27 mouse cellular contexts compared by ENCODE assay signal in the genomic region with DNA sequence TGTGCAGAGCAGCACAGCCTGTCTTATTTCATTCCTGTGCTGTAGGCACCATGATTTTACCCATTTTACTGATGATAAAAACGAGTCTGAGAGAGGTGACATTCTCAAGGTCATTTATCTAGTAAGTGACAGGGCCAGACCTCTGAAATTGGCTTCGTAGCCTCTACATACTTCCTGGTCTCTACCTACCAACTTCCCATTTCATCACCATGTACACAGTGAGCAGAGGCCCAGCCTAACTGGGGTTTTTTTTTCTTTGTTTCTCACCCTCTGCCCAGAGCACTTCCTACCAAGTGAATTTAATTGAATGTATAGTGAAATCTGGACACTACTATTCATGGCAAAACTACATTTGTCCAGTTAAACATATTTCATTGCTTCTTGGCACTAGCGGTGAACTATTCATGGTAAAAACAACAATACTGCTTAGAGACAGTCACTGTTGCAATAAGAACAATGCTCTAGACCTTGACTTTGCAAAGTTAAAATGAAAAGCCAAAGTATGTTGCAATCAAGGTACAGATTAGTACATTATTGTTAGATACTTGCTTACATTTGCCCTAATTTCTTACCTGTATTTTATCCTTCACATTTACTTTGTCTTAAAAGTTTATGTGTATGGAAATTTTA. TPM values are rescaled to one million over a fixed set of nuclear protein-coding genes. Genes with fewer than 3 reads are reported as not detected.
DNase-seq lines count a peak whose midpoint lies in the region; ATAC-seq and TF ChIP-seq lines count a peak whose summit lies in the region.
"Had no signal": no experiment of that assay in that cellular context is flagged by ENCODE, and none has a peak within 500 bp of the region (broad histone marks: within the 10 kb centered on the region; RNA-seq: fewer than 3 reads in every experiment).

No protein-coding gene starts in this region.

- no peak for TF ChIP-seq POLR2A in CH12.LX (IDR thresholded peaks at IDR 0.05; ENCODE audit: low read depth, low read length)

- H3K9me3 ChIP-seq in CH12.LX (replicated peaks; ENCODE audit: low read length): no peaks in the 10 kb centered on the region
- no peaks in the 10 kb centered on the region for H3K9me3 ChIP-seq in midbrain, embryonic 15.5 days
- H3K9me3 ChIP-seq: embryonic facial prominence, embryonic 12.5 days; embryonic facial prominence, embryonic 15.5 days; forebrain, embryonic 12.5 days; forebrain, embryonic 15.5 days; G1E; heart, embryonic 12.5 days; heart, embryonic 15.5 days; hindbrain, embryonic 10.5 days; hindbrain, embryonic 13.5 days; intestine, embryonic 15.5 days had no signal

- no peak for TF ChIP-seq CTCF in CH12.LX (conservative IDR thresholded peaks at IDR 0.05 in 1 of 2, IDR thresholded peaks at IDR 0.05 in 1 of 2; ENCODE audit: low read depth in 2 of 2, low read length in 2 of 2)

- peaks cover 0 to 15% of the 10 kb centered on the region in 2 experiments; a peak in 2 of 4 replicates for H3K4me1 ChIP-seq in CH12.LX (ENCODE audit: control insufficient read depth in 1 of 2, insufficient read depth in 2 of 2)
- H3K4me1 ChIP-seq in midbrain, embryonic 15.5 days: peaks cover 8% of the 10 kb centered on the region; the same call in 1 of the 2 replicates
- H3K4me1 ChIP-seq: embryonic facial prominence, embryonic 12.5 days; embryonic facial prominence, embryonic 15.5 days; forebrain, embryonic 15.5 days; heart, embryonic 15.5 days; intestine, embryonic 15.5 days had no signal

- dilution Hi-C loops in CH12.LX (cut with MboI; ENCODE audit: extremely low pct_ligation_motif_present, extremely low pct_unique_long_range_greater_than_20kb, low sequenced_read_pairs): no loop called here

- H3K4me2 ChIP-seq in CH12.LX (ENCODE audit: insufficient read depth, low read depth, poor library complexity, severe bottlenecking): no peak overlapping the region
- no peak overlapping the region for H3K4me2 ChIP-seq in midbrain, embryonic 15.5 days
- H3K4me2 ChIP-seq: embryonic facial prominence, embryonic 12.5 days; embryonic facial prominence, embryonic 15.5 days; forebrain, embryonic 12.5 days; forebrain, embryonic 15.5 days; heart, embryonic 12.5 days; heart, embryonic 15.5 days; hindbrain, embryonic 13.5 days; intestine, embryonic 15.5 days had no signal

- peak; percentile 84 for ATAC-seq in megakaryocyte, adult 5-6 weeks (ENCODE audit: poor library complexity, severe bottlenecking)
- ATAC-seq in midbrain, embryonic 15.5 days (replicated peaks): no peak
- ATAC-seq in cerebellum, adult (ENCODE audit: insufficient number of reproducible peaks, low FRiP score, low TSS enrichment): no peak
- ATAC-seq: forebrain, embryonic 15.5 days; hindbrain, embryonic 16.5 days; intestine, embryonic 15.5 days had no signal

- H3K36me3 ChIP-seq in CH12.LX (replicated peaks in 1 of 2; ENCODE audit: control insufficient read depth in 1 of 2, insufficient read depth in 1 of 2, low read length in 1 of 2): no peaks in the 10 kb centered on the region
- H3K36me3 ChIP-seq in midbrain, embryonic 15.5 days (replicated peaks): no peaks in the 10 kb centered on the region
- H3K36me3 ChIP-seq: embryonic facial prominence, embryonic 12.5 days; embryonic facial prominence, embryonic 15.5 days; forebrain, embryonic 12.5 days; forebrain, embryonic 15.5 days; G1E; heart, embryonic 12.5 days; heart, embryonic 15.5 days; hindbrain, embryonic 10.5 days; hindbrain, embryonic 13.5 days; intestine, embryonic 15.5 days had no signal

- in situ Hi-C loops in CH12.LX (cut with MboI; ENCODE audit: low pct_ligation_motif_present, low pct_unique_long_range_greater_than_20kb, low sequenced_read_pairs): loop anchor here (25.0 kb wide), 1 partner anchor 272 kb away; the partner anchor contains the start of gene Abtb2

- DNase-seq in 416B (ENCODE audit: low read depth): peak; percentile 52
- no peak for DNase-seq in CH12.LX (ENCODE audit: extremely low read depth)
- DNase-seq in fat pad, adult 2 months (ENCODE audit: extremely low read depth, low read depth, low spot score): peak; percentile 76
- no peak for DNase-seq in adrenal gland, postnatal 10 days
- DNase-seq: adrenal gland, adult 2 months; adrenal gland, postnatal 25 days; cerebellum, adult 18-20 months; cerebellum, adult 9-10 months; cerebellum, postnatal 14 days; gastrocnemius, postnatal 25 days; heart, adult 11 months; heart, postnatal 10 days; heart, postnatal 36 days had no signal

- H3K4me3 ChIP-seq in CH12.LX (replicated peaks in 1 of 3; ENCODE audit: low read depth in 2 of 3, low read length in 2 of 3, poor library complexity in 1 of 3): no peak overlapping the region
- no peak overlapping the region for H3K4me3 ChIP-seq in midbrain, embryonic 15.5 days
- H3K4me3 ChIP-seq: embryonic facial prominence, embryonic 12.5 days; embryonic facial prominence, embryonic 15.5 days; forebrain, embryonic 12.5 days; forebrain, embryonic 15.5 days; heart, embryonic 12.5 days; heart, embryonic 15.5 days; hindbrain, embryonic 10.5 days; hindbrain, embryonic 13.5 days; intestine, embryonic 15.5 days had no signal

- H3K27me3 ChIP-seq in CH12.LX (replicated peaks): no peaks in the 10 kb centered on the region
- no peaks in the 10 kb centered on the region for H3K27me3 ChIP-seq in midbrain, embryonic 15.5 days (replicated peaks)
- H3K27me3 ChIP-seq: embryonic facial prominence, embryonic 15.5 days; forebrain, embryonic 12.5 days; forebrain, embryonic 15.5 days; heart, embryonic 12.5 days; heart, embryonic 15.5 days; hindbrain, embryonic 13.5 days; intestine, embryonic 15.5 days had no signal

- no peak overlapping the region for H3K27ac ChIP-seq in CH12.LX (ENCODE audit: insufficient read depth, low read depth)
- H3K27ac ChIP-seq in midbrain, embryonic 15.5 days: no peak overlapping the region
- H3K27ac ChIP-seq: embryonic facial prominence, embryonic 12.5 days; embryonic facial prominence, embryonic 15.5 days; forebrain, embryonic 12.5 days; forebrain, embryonic 15.5 days; heart, embryonic 15.5 days; hindbrain, embryonic 10.5 days; hindbrain, embryonic 13.5 days; intestine, embryonic 15.5 days had no signal

- TF ChIP-seq EP300 in CH12.LX (IDR thresholded peaks at IDR 0.05; ENCODE audit: low read length): no peak

- TF ChIP-seq RAD21 in CH12.LX (IDR thresholded peaks at IDR 0.05; ENCODE audit: low read depth, low read length): no peak

- H3K9ac ChIP-seq in CH12.LX (ENCODE audit: insufficient read depth, low read depth): no peak overlapping the region
- H3K9ac ChIP-seq in midbrain, embryonic 15.5 days: no peak overlapping the region
- H3K9ac ChIP-seq: embryonic facial prominence, embryonic 12.5 days; embryonic facial prominence, embryonic 15.5 days; forebrain, embryonic 12.5 days; forebrain, embryonic 15.5 days; heart, embryonic 12.5 days; heart, embryonic 15.5 days; hindbrain, embryonic 13.5 days; intestine, embryonic 15.5 days had no signal

- no peaks in the 10 kb centered on the region for H3K79me2 ChIP-seq in CH12.LX (replicated peaks; ENCODE audit: control insufficient read depth, extremely low read depth, insufficient read depth, poor library complexity, severe bottlenecking)

- WGBS in midbrain, embryonic 15.5 days: 70% methylated on average over 3 of the region's 3 CpGs

TF ChIP-seq in CH12.LX, 34 proteins besides CTCF, POLR2A, EP300 and RAD21:
- TF ChIP-seq ZNF384 (IDR thresholded peaks at IDR 0.05; ENCODE audit: low read depth, low read length) (0 out of 2 replicates have a peak, but pooled peaks have one; percentile 13), IRF4 (IDR thresholded peaks at IDR 0.05; ENCODE audit: low read depth, low read length) (no peak)

RNA-seq across cellular contexts. Expression of gene Caprin1, which starts 36.5 kb away (rescaled TPM):
- 217 and 260 TPM in 2 replicates for total RNA-seq in CH12.LX (2012; rRNA removed)
- 410 and 422 TPM in 2 replicates for total RNA-seq in CH12.LX (2014; rRNA removed)
- polyA plus RNA-seq in CH12.LX (2012; ENCODE audit: insufficient read length, low read depth): 514 and 537 TPM in 2 replicates
- total RNA-seq in megakaryocyte, adult 5-6 weeks (2015): 209 and 211 TPM in 2 replicates
- total RNA-seq in megakaryocyte, adult 5-6 weeks (2017): 242 and 276 TPM in 2 replicates
- polyA plus RNA-seq in midbrain, embryonic 15.5 days (2015; fragmentation: Nextera tagmentation; extraction: Ambion mirVana): 364 and 368 TPM in 2 replicates
- total RNA-seq in adrenal gland, postnatal 10 days (2021): 100 to 1,000 TPM; 354 to 414 TPM

Comparison
In these comparisons a context has a peak if more than half of its experiments do, and no peak if none do; other contexts are left out.
1. DNase-seq: peak in 416B (single experiment) and fat pad, adult 2 months (single experiment); none in CH12.LX (single experiment) and adrenal gland, postnatal 10 days (single experiment).